Mouse (Mus musculus) thymus, postnatal 4 days (tissue): ENCODE data around the gene Pdzd2.

Experiments
- DNase-seq: peaks from one replicate; pipeline ENCODE4 v3.0.0; 2021

The Pdzd2 gene

GRCm38 (mm10) chr15:12465748-12466147, 274.0 kb downstream of the Pdzd2 start:
- DNase-seq: no peak

GRCm38 (mm10) chr15:12456808-12457207, 282.9 kb downstream of the Pdzd2 start:
- DNase-seq: no peak

GRCm38 (mm10) chr15:12453343-12453742, 286.4 kb downstream of the Pdzd2 start:
- DNase-seq: no peak

GRCm38 (mm10) chr15:12452141-12452995, 287.4 kb downstream of the Pdzd2 start:
- no peak for DNase-seq

- no peak for DNase-seq
These were observed 288.3 kb downstream of the Pdzd2 start for GRCm38 (mm10) chr15:12451448-12451847.

- no peak for DNase-seq
These were observed 288.9 kb downstream of the Pdzd2 start for GRCm38 (mm10) chr15:12450790-12451189.

- DNase-seq: no peak
These were observed 290.4 kb downstream of the Pdzd2 start for GRCm38 (mm10) chr15:12449321-12449720.

GRCm38 (mm10) chr15:12447021-12447434, 292.7 kb downstream of the Pdzd2 start:
- peak; percentile 37 for DNase-seq

GRCm38 (mm10) chr15:12444551-12444950, 295.2 kb downstream of the Pdzd2 start:
- DNase-seq: no peak

GRCm38 (mm10) chr15:12439351-12439751, 300.4 kb downstream of the Pdzd2 start:
- peak; percentile 28 for DNase-seq

GRCm38 (mm10) chr15:12438691-12439090, 301.0 kb downstream of the Pdzd2 start:
- DNase-seq: no peak

GRCm38 (mm10) chr15:12438081-12438480, 301.6 kb downstream of the Pdzd2 start:
- no peak for DNase-seq

- DNase-seq: peak; percentile 72
These were observed 303.8 kb downstream of the Pdzd2 start for GRCm38 (mm10) chr15:12435910-12436309.

GRCm38 (mm10) chr15:12433893-12434599, 305.7 kb downstream of the Pdzd2 start:
- peak; percentile 25 for DNase-seq

- no peak for DNase-seq
These were observed 306.8 kb downstream of the Pdzd2 start for GRCm38 (mm10) chr15:12432879-12433278.

- DNase-seq: no peak
These were observed 307.4 kb downstream of the Pdzd2 start for GRCm38 (mm10) chr15:12432320-12432719.

GRCm38 (mm10) chr15:12431684-12432083, 308.0 kb downstream of the Pdzd2 start:
- no peak for DNase-seq

GRCm38 (mm10) chr15:12431188-12431587, 308.5 kb downstream of the Pdzd2 start:
- no peak for DNase-seq

- no peak for DNase-seq
These were observed 309.1 kb downstream of the Pdzd2 start for GRCm38 (mm10) chr15:12430670-12431069.

- DNase-seq: peak; percentile 26
These were observed 309.9 kb downstream of the Pdzd2 start for GRCm38 (mm10) chr15:12429572-12430431.

GRCm38 (mm10) chr15:12427818-12428217, 311.9 kb downstream of the Pdzd2 start:
- DNase-seq: no peak

GRCm38 (mm10) chr15:12426342-12426741, 313.4 kb downstream of the Pdzd2 start:
- no peak for DNase-seq

- DNase-seq: no peak
These were observed 314.6 kb downstream of the Pdzd2 start for GRCm38 (mm10) chr15:12425049-12425627.
